Mouse (Mus musculus): ENCODE results near the gene Arl2bp. TPM values are rescaled to one million over a fixed set of nuclear protein-coding genes. Genes with fewer than 3 reads are reported as not detected.

Arl2bp gene
- polyA plus RNA-seq, 1 experiment, result 65.5 TPM

GRCm38 (mm10) chr8:94641938-94642337 lies 24.5 kb upstream of the Arl2bp start:
- H3K36me3 ChIP-seq (ENCODE audit: control insufficient read depth, insufficient read depth), result peaks cover 50% of the 10 kb centered on the region
- no peaks in the 10 kb centered on the region for H3K27me3 ChIP-seq (ENCODE audit: control insufficient read depth, insufficient read depth, insufficient read length)
- H3K79me3 ChIP-seq (ENCODE audit: low read depth), result no peaks in the 10 kb centered on the region
- TF ChIP-seq MYOD1 (IDR thresholded peaks at IDR 0.05; ENCODE audit: control insufficient read depth, insufficient read length, low read depth) (no peak), USF1 (IDR thresholded peaks at IDR 0.05; ENCODE audit: low read depth) (no peak), MAX (IDR thresholded peaks at IDR 0.05) (no peak), CEBPB (IDR thresholded peaks at IDR 0.05; ENCODE audit: low read depth) (no peak), CTCF (IDR thresholded peaks at IDR 0.05; ENCODE audit: control insufficient read depth, insufficient read depth, insufficient read length) (no peak), FOSL1 (IDR thresholded peaks at IDR 0.05; ENCODE audit: insufficient read depth, low read length, poor library complexity, severe bottlenecking) (no peak), MYOG (IDR thresholded peaks at IDR 0.05; ENCODE audit: control insufficient read depth, extremely low read depth, insufficient read length) (no peak)
- H3K4me3 ChIP-seq (ENCODE audit: insufficient read depth, poor library complexity, severe bottlenecking), result no peak overlapping the region
- H3K79me2 ChIP-seq (ENCODE audit: control insufficient read depth, insufficient read depth), result no peaks in the 10 kb centered on the region
- H3ac ChIP-seq (ENCODE audit: control insufficient read depth, insufficient read length, low read depth), result no peak overlapping the region

- Histone ChIP-seq H3K79me3 (ENCODE audit: low read depth) (no peaks in the 10 kb centered on the region), H3K4me3 (ENCODE audit: insufficient read depth, poor library complexity, severe bottlenecking) (no peak overlapping the region), H3K36me3 (ENCODE audit: control insufficient read depth, insufficient read depth) (peaks cover 29% of the 10 kb centered on the region), H3K79me2 (ENCODE audit: control insufficient read depth, insufficient read depth) (no peaks in the 10 kb centered on the region), H3K27me3 (ENCODE audit: control insufficient read depth, insufficient read depth, insufficient read length) (no peaks in the 10 kb centered on the region), H3ac (ENCODE audit: control insufficient read depth, insufficient read length, low read depth) (no peak overlapping the region)
- TF ChIP-seq CTCF (IDR thresholded peaks at IDR 0.05; ENCODE audit: control insufficient read depth, insufficient read depth, insufficient read length) (no peak), USF1 (IDR thresholded peaks at IDR 0.05; ENCODE audit: low read depth) (no peak), FOSL1 (IDR thresholded peaks at IDR 0.05; ENCODE audit: insufficient read depth, low read length, poor library complexity, severe bottlenecking) (no peak), MAX (IDR thresholded peaks at IDR 0.05) (no peak), CEBPB (IDR thresholded peaks at IDR 0.05; ENCODE audit: low read depth) (no peak), MYOD1 (IDR thresholded peaks at IDR 0.05; ENCODE audit: control insufficient read depth, insufficient read length, low read depth) (no peak), MYOG (IDR thresholded peaks at IDR 0.05; ENCODE audit: control insufficient read depth, extremely low read depth, insufficient read length) (no peak)
These were observed 21.2 kb upstream of the Arl2bp start for GRCm38 (mm10) chr8:94645202-94645601.

- Histone ChIP-seq H3ac (ENCODE audit: control insufficient read depth, insufficient read length, low read depth) (no peak overlapping the region), H3K79me2 (ENCODE audit: control insufficient read depth, insufficient read depth) (no peaks in the 10 kb centered on the region), H3K36me3 (ENCODE audit: control insufficient read depth, insufficient read depth) (peaks cover 26% of the 10 kb centered on the region), H3K27me3 (ENCODE audit: control insufficient read depth, insufficient read depth, insufficient read length) (no peaks in the 10 kb centered on the region), H3K79me3 (ENCODE audit: low read depth) (no peaks in the 10 kb centered on the region), H3K4me3 (ENCODE audit: insufficient read depth, poor library complexity, severe bottlenecking) (no peak overlapping the region)
- TF ChIP-seq CTCF (IDR thresholded peaks at IDR 0.05; ENCODE audit: control insufficient read depth, insufficient read depth, insufficient read length) (no peak), MYOG (IDR thresholded peaks at IDR 0.05; ENCODE audit: control insufficient read depth, extremely low read depth, insufficient read length) (no peak), MAX (IDR thresholded peaks at IDR 0.05) (no peak), USF1 (IDR thresholded peaks at IDR 0.05; ENCODE audit: low read depth) (no peak), CEBPB (IDR thresholded peaks at IDR 0.05; ENCODE audit: low read depth) (no peak), MYOD1 (IDR thresholded peaks at IDR 0.05; ENCODE audit: control insufficient read depth, insufficient read length, low read depth) (no peak), FOSL1 (IDR thresholded peaks at IDR 0.05; ENCODE audit: insufficient read depth, low read length, poor library complexity, severe bottlenecking) (no peak)
These were observed 20.2 kb upstream of the Arl2bp start for GRCm38 (mm10) chr8:94646165-94646564.

- Histone ChIP-seq H3K36me3 (ENCODE audit: control insufficient read depth, insufficient read depth) (peaks cover 27% of the 10 kb centered on the region), H3K27me3 (ENCODE audit: control insufficient read depth, insufficient read depth, insufficient read length) (no peaks in the 10 kb centered on the region), H3K4me3 (ENCODE audit: insufficient read depth, poor library complexity, severe bottlenecking) (no peak overlapping the region), H3K79me3 (ENCODE audit: low read depth) (no peaks in the 10 kb centered on the region), H3K79me2 (ENCODE audit: control insufficient read depth, insufficient read depth) (no peaks in the 10 kb centered on the region), H3ac (ENCODE audit: control insufficient read depth, insufficient read length, low read depth) (no peak overlapping the region)
- TF ChIP-seq MYOD1 (IDR thresholded peaks at IDR 0.05; ENCODE audit: control insufficient read depth, insufficient read length, low read depth) (no peak), MYOG (IDR thresholded peaks at IDR 0.05; ENCODE audit: control insufficient read depth, extremely low read depth, insufficient read length) (no peak), MAX (IDR thresholded peaks at IDR 0.05) (no peak)
These were observed 16.9 kb upstream of the Arl2bp start for GRCm38 (mm10) chr8:94649496-94649895.

- no peak overlapping the region for H3ac ChIP-seq (ENCODE audit: control insufficient read depth, insufficient read length, low read depth)
- no peaks in the 10 kb centered on the region for H3K79me2 ChIP-seq (ENCODE audit: control insufficient read depth, insufficient read depth)
- TF ChIP-seq MYOG (IDR thresholded peaks at IDR 0.05; ENCODE audit: control insufficient read depth, extremely low read depth, insufficient read length) (no peak), FOSL1 (IDR thresholded peaks at IDR 0.05; ENCODE audit: insufficient read depth, low read length, poor library complexity, severe bottlenecking) (no peak), USF1 (IDR thresholded peaks at IDR 0.05; ENCODE audit: low read depth) (no peak), CTCF (IDR thresholded peaks at IDR 0.05; ENCODE audit: control insufficient read depth, insufficient read depth, insufficient read length) (no peak), MAX (IDR thresholded peaks at IDR 0.05) (no peak)
- no peaks in the 10 kb centered on the region for H3K27me3 ChIP-seq (ENCODE audit: control insufficient read depth, insufficient read depth, insufficient read length)
- no peak overlapping the region for H3K4me3 ChIP-seq (ENCODE audit: insufficient read depth, poor library complexity, severe bottlenecking)
- no peaks in the 10 kb centered on the region for H3K79me3 ChIP-seq (ENCODE audit: low read depth)
- peaks cover 43% of the 10 kb centered on the region for H3K36me3 ChIP-seq (ENCODE audit: control insufficient read depth, insufficient read depth)
These were observed 13.4 kb upstream of the Arl2bp start for GRCm38 (mm10) chr8:94652951-94653350.

- H3K27me3 ChIP-seq (ENCODE audit: control insufficient read depth, insufficient read depth, insufficient read length), result no peaks in the 10 kb centered on the region
- peaks cover 52% of the 10 kb centered on the region for H3K36me3 ChIP-seq (ENCODE audit: control insufficient read depth, insufficient read depth)
- H3ac ChIP-seq (ENCODE audit: control insufficient read depth, insufficient read length, low read depth), result no peak overlapping the region
- no peak overlapping the region for H3K4me3 ChIP-seq (ENCODE audit: insufficient read depth, poor library complexity, severe bottlenecking)
- no peaks in the 10 kb centered on the region for H3K79me3 ChIP-seq (ENCODE audit: low read depth)
- no peak for TF ChIP-seq USF1 (IDR thresholded peaks at IDR 0.05; ENCODE audit: low read depth)
- no peak for TF ChIP-seq CTCF (IDR thresholded peaks at IDR 0.05; ENCODE audit: control insufficient read depth, insufficient read depth, insufficient read length)
- TF ChIP-seq MYOD1 (IDR thresholded peaks at IDR 0.05; ENCODE audit: control insufficient read depth, insufficient read length, low read depth), result no peak
- no peak for TF ChIP-seq MAX (IDR thresholded peaks at IDR 0.05)
- H3K79me2 ChIP-seq (ENCODE audit: control insufficient read depth, insufficient read depth), result no peaks in the 10 kb centered on the region
These were observed 11.4 kb upstream of the Arl2bp start for GRCm38 (mm10) chr8:94654994-94655393.

Measured in C2C12 (cell line).